In the genomic region with DNA sequence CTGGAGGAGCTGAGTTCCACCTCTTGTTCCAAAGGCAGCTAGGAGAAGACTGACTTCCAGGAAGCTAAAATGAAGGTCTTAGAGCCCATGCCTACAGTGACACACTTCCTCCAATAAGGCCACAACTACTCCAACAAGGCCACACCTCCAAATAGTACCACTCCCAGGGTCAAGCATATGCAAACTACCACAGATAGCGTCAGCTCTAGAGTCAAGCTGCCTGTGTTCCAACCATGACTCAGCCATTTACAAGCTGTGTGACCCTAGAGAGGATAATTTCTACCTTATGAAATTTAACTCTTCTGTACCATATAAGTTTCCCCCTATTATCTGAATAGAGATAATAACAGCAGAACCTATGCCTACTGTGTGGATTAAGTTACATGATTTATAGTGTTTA, we compare ENCODE assay signal across 14 mouse cellular contexts. TPM values are rescaled to one million over a fixed set of nuclear protein-coding genes. Genes with fewer than 3 reads are reported as not detected.
DNase-seq lines count a peak whose midpoint lies in the region; ATAC-seq and TF ChIP-seq lines count a peak whose summit lies in the region.
"Had no signal": no experiment of that assay in that cellular context is flagged by ENCODE, and none has a peak within 500 bp of the region (broad histone marks: within the 10 kb centered on the region; RNA-seq: fewer than 3 reads in every experiment).

No protein-coding gene starts in this region.

- H3K27me3 ChIP-seq in E14TG2a.4 (ENCODE audit: insufficient read depth, low read length), result no peaks in the 10 kb centered on the region
- no peaks in the 10 kb centered on the region for H3K27me3 ChIP-seq in intestine, embryonic 16.5 days (replicated peaks; ENCODE audit: control insufficient read depth, insufficient read depth, low read length)
- H3K27me3 ChIP-seq in liver, embryonic 16.5 days (ENCODE audit: control insufficient read depth, insufficient read depth, low read depth, low read length), result no peaks in the 10 kb centered on the region
- H3K27me3 ChIP-seq in embryonic facial prominence, embryonic 10.5 days (replicated peaks; ENCODE audit: low read depth, poor library complexity, severe bottlenecking), result no peaks in the 10 kb centered on the region

- no peak overlapping the region for H3K27ac ChIP-seq in intestine, embryonic 16.5 days (ENCODE audit: low read length)
- no peak overlapping the region for H3K27ac ChIP-seq in liver, embryonic 16.5 days (ENCODE audit: low read length)
- no peak overlapping the region for H3K27ac ChIP-seq in embryonic facial prominence, embryonic 10.5 days (replicated peaks)
- H3K27ac ChIP-seq: midbrain, embryonic 10.5 days had no signal

- 53% methylated on average over 1 of the region's 1 CpGs for WGBS in intestine, embryonic 16.5 days
- 19% methylated on average over 1 of the region's 1 CpGs for WGBS in liver, embryonic 16.5 days (ENCODE audit: insufficient replicate concordance)
- WGBS in embryonic facial prominence, embryonic 10.5 days, result 76% methylated on average over 1 of the region's 1 CpGs

- DNase-seq in ES-CJ7 (ENCODE audit: low read depth, low spot score), result peak; percentile 89
- DNase-seq in embryonic facial prominence, embryonic 10.5 days (ENCODE audit: low spot score), result no peak
- no peak for DNase-seq in frontal cortex, postnatal 14 days (ENCODE audit: low spot score in 2 of 2)
- no peak for DNase-seq in cerebellum, adult 11 months
- DNase-seq: cerebellum, adult 2 months; gastrocnemius, postnatal 10 days; kidney, postnatal 10 days; left cerebral cortex, postnatal 4 days; thymus, adult 18-20 months had no signal

- ATAC-seq in intestine, embryonic 16.5 days, result peak; percentile 49; the same call in 1 of the 2 replicates
- peak; percentile 76 for ATAC-seq in liver, embryonic 16.5 days (ENCODE audit: low read depth)
- ATAC-seq: forebrain, embryonic 16.5 days had no signal

- no peaks in the 10 kb centered on the region for H3K9me3 ChIP-seq in E14TG2a.4 (ENCODE audit: low read length)
- no peaks in the 10 kb centered on the region for H3K9me3 ChIP-seq in intestine, embryonic 16.5 days (ENCODE audit: control insufficient read depth, low read length)
- no peaks in the 10 kb centered on the region for H3K9me3 ChIP-seq in liver, embryonic 16.5 days (replicated peaks; ENCODE audit: control insufficient read depth, low read length)
- no peaks in the 10 kb centered on the region for H3K9me3 ChIP-seq in embryonic facial prominence, embryonic 10.5 days
- H3K9me3 ChIP-seq: midbrain, embryonic 10.5 days had no signal

- no peak for TF ChIP-seq CTCF in E14TG2a.4 (conservative IDR thresholded peaks at IDR 0.05; ENCODE audit: low read length)

- 0 out of 2 replicates have a peak overlapping the region, but pooled peaks have one; percentile 17 for H3K4me3 ChIP-seq in E14TG2a.4 (replicated peaks; ENCODE audit: low read length)
- H3K4me3 ChIP-seq in intestine, embryonic 16.5 days (ENCODE audit: low read length), result no peak overlapping the region
- no peak overlapping the region for H3K4me3 ChIP-seq in liver, embryonic 16.5 days (ENCODE audit: low read depth, low read length)
- no peak overlapping the region for H3K4me3 ChIP-seq in embryonic facial prominence, embryonic 10.5 days
- H3K4me3 ChIP-seq: midbrain, embryonic 10.5 days had no signal

- H3K9ac ChIP-seq in intestine, embryonic 16.5 days (ENCODE audit: low read depth, low read length), result no peak overlapping the region
- no peak overlapping the region for H3K9ac ChIP-seq in liver, embryonic 16.5 days (ENCODE audit: low read depth, low read length)

- no peak overlapping the region for H3K4me2 ChIP-seq in intestine, embryonic 16.5 days (ENCODE audit: low read depth, low read length)
- H3K4me2 ChIP-seq in liver, embryonic 16.5 days (ENCODE audit: low read depth, low read length), result 0 out of 2 replicates have a peak overlapping the region, but pooled peaks have one; percentile 21

- H3K36me3 ChIP-seq in E14TG2a.4 (ENCODE audit: insufficient read depth, low read length), result peaks cover 35% of the 10 kb centered on the region
- no peaks in the 10 kb centered on the region; the same call in 1 of the 2 replicates for H3K36me3 ChIP-seq in intestine, embryonic 16.5 days (ENCODE audit: control insufficient read depth, insufficient read depth, low read length)
- H3K36me3 ChIP-seq in liver, embryonic 16.5 days (ENCODE audit: control insufficient read depth, insufficient read depth), result no peaks in the 10 kb centered on the region
- H3K36me3 ChIP-seq in embryonic facial prominence, embryonic 10.5 days (replicated peaks), result peaks cover 20% of the 10 kb centered on the region

- peaks cover 98% of the 10 kb centered on the region for H3K4me1 ChIP-seq in E14TG2a.4 (replicated peaks; ENCODE audit: low read depth, low read length)
- H3K4me1 ChIP-seq in intestine, embryonic 16.5 days (ENCODE audit: control insufficient read depth, insufficient read depth, low read length), result 0 out of 2 replicates have a peak, but pooled peaks cover 2% of the 10 kb centered on the region
- H3K4me1 ChIP-seq in liver, embryonic 16.5 days (ENCODE audit: control insufficient read depth, low read depth, low read length), result peaks cover 32% of the 10 kb centered on the region
- peaks cover 23% of the 10 kb centered on the region for H3K4me1 ChIP-seq in embryonic facial prominence, embryonic 10.5 days

RNA-seq across cellular contexts. Expression of a gene that starts 9.6 kb away (rescaled TPM):
- polyA plus RNA-seq in intestine, embryonic 16.5 days (2015; fragmentation: Nextera tagmentation; extraction: Ambion mirVana), result 53.1 and 56.6 TPM in 2 replicates
- 55.1 and 58.7 TPM in 2 replicates for polyA plus RNA-seq in liver, embryonic 16.5 days (2015; fragmentation: Nextera tagmentation; extraction: Ambion mirVana)
- polyA plus RNA-seq in embryonic facial prominence, embryonic 10.5 days (2016; fragmentation: Nextera tagmentation; extraction: Ambion mirVana), result 55.2 and 57.2 TPM in 2 replicates
